Mouse (Mus musculus) kidney, embryonic 16.5 days (tissue): ENCODE results near the gene Syne1. TPM values are rescaled to one million over a fixed set of nuclear protein-coding genes. Genes with fewer than 3 reads are reported as not detected.

Experiments
- ATAC-seq: fragments of 200-750 bp; cut with Nextera tagmentation; 2 replicates; pipeline ENCODE4 v1.8.0; 2017; ENCODE audit warnings: moderate TSS enrichment; ENCODE audit not compliant: low FRiP score, low TSS enrichment
- H3K27ac ChIP-seq: fragments of 300-500 bp; sonication (generic); 2 replicates; pipeline ENCODE4 v1.5.1; 2014; ENCODE audit warnings: low read length
- H3K27me3 ChIP-seq: fragments of 300-500 bp; sonication (generic); 2 replicates; pipeline ENCODE4 v1.6.1; 2014; ENCODE audit warnings: low read length, control low read depth, mixed read lengths; ENCODE audit not compliant: insufficient read depth
- H3K36me3 ChIP-seq: fragments of 300-500 bp; sonication (generic); 2 replicates; pipeline ENCODE4 v1.6.1; 2014; ENCODE audit warnings: low read length, control low read depth, mixed read lengths; ENCODE audit not compliant: insufficient read depth
- H3K4me1 ChIP-seq: fragments of 300-500 bp; sonication (generic); 2 replicates; pipeline ENCODE4 v1.6.1; 2014; ENCODE audit warnings: low read length, control low read depth, mixed read lengths; ENCODE audit not compliant: insufficient read depth
- H3K4me2 ChIP-seq: fragments of 300-500 bp; sonication (generic); replicated peaks from 2 replicates; pipeline ENCODE4 v1.6.1; 2014; ENCODE audit warnings: low read depth, low read length
- H3K4me3 ChIP-seq: fragments of 300-500 bp; sonication (generic); 2 replicates; pipeline ENCODE4 v1.5.1; 2014; ENCODE audit warnings: mild to moderate bottlenecking, low read length
- H3K9ac ChIP-seq: fragments of 300-500 bp; sonication (generic); replicated peaks from 2 replicates; pipeline ENCODE4 v1.6.1; 2014; ENCODE audit warnings: low read length
- H3K9me3 ChIP-seq: fragments of 300-500 bp; sonication (generic); 2 replicates; pipeline ENCODE4 v1.6.1; 2016; ENCODE audit warnings: low read length, control low read depth
- WGBS: fragments of 180-500 bp; shearing (Covaris S2); extraction: QIAGEN DNeasy Blood & Tissue Kit; methylation state at CpG from one replicate; pipeline ENCODE4 v1.1.7; 2014; 5-methylcytosine and 5-hydroxymethylcytosine counted together
- polyA plus RNA-seq: library from polyadenylated mRNA; unstranded; fragments of >200 nt; fragmentation: Nextera tagmentation; extraction: Ambion mirVana; gene quantifications from 2 replicates; pipeline ENCODE4 v1.2.1, GENCODE M21; 2015

Syne1 gene
- polyA plus RNA-seq, 1 experiment from 2014 or later = 5.2 TPM

DNA sequence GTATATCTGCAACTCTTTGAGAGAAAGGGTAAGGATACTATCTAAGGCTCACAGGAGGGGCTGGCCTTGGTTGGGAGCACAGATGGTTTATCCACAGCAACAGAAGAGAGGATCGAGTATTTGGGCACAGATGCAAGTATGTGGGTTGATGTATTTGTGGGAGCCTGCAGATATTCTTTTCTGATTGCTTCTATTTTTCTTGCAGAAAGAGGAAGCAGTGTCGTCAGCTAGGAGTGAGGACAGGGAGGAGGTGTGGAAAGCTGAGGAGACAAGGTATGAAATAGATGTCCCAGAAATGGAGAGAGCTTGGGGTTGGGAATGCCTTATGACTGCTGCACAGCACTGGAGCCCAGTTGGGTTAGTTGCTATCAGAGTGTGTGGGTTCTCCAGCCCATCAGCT, 172.3 kb downstream of the Syne1 start:
- WGBS = 72% methylated on average over 2 of the region's 2 CpGs
- Histone ChIP-seq H3K36me3 (no peaks in the 10 kb centered on the region), H3K4me3 (no peak overlapping the region), H3K4me2 (no peak overlapping the region), H3K27ac (no peak overlapping the region), H3K9me3 (no peaks in the 10 kb centered on the region), H3K4me1 (no peaks in the 10 kb centered on the region), H3K9ac (no peak overlapping the region), H3K27me3 (no peaks in the 10 kb centered on the region)
- no peak for ATAC-seq

DNA sequence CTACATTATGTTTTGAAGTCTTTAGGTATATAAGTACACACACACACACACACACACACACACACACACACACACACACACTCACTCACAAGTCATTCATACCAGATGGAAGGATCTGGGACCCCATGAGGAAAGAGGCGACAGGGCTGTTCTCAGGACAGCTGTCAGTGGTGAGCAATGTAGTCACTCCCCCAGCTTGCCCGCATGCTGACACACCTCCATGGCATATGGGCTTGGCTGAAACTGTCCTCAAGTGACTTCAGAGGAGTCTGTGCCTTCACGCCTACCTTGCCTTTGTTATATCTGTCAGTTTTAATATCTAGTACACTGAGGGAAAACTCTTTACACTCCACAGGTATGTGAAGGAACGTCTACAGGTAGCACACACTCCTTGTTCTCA, 181.7 kb downstream of the Syne1 start:
- no peak overlapping the region for H3K4me2 ChIP-seq
- no peak overlapping the region for H3K27ac ChIP-seq
- WGBS = 73% methylated on average over 4 of the region's 4 CpGs
- no peaks in the 10 kb centered on the region for H3K4me1 ChIP-seq
- no peak for ATAC-seq
- no peak overlapping the region for H3K9ac ChIP-seq
- no peaks in the 10 kb centered on the region for H3K36me3 ChIP-seq
- no peak overlapping the region for H3K4me3 ChIP-seq
- no peaks in the 10 kb centered on the region for H3K9me3 ChIP-seq
- no peaks in the 10 kb centered on the region for H3K27me3 ChIP-seq

DNA sequence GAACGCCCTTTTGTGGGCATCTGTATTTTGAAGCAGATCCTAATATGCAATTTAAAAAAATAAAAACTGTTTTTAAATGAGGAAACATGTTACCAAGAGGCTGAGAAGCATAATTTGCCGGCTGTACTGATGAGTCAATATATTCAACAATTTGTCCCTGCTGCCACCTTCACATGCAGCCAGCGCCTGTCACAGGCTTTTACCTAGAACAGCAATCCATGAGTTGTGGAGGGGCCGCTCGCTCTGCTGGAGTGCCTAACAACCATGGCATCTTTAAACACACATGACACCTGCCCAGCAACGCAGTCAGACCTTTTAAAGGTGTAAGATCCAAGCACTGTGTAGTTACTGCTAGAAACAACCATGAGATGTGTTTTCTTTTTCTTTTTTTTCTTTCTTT, 183.0 kb downstream of the Syne1 start:
- no peak overlapping the region for H3K4me3 ChIP-seq
- H3K27me3 ChIP-seq = no peaks in the 10 kb centered on the region
- H3K36me3 ChIP-seq = no peaks in the 10 kb centered on the region
- no peaks in the 10 kb centered on the region for H3K9me3 ChIP-seq
- no peak overlapping the region for H3K4me2 ChIP-seq
- H3K9ac ChIP-seq = no peak overlapping the region
- H3K27ac ChIP-seq = no peak overlapping the region
- no peak for ATAC-seq
- WGBS = 79% methylated on average over 6 of the region's 6 CpGs
- H3K4me1 ChIP-seq = no peaks in the 10 kb centered on the region

DNA sequence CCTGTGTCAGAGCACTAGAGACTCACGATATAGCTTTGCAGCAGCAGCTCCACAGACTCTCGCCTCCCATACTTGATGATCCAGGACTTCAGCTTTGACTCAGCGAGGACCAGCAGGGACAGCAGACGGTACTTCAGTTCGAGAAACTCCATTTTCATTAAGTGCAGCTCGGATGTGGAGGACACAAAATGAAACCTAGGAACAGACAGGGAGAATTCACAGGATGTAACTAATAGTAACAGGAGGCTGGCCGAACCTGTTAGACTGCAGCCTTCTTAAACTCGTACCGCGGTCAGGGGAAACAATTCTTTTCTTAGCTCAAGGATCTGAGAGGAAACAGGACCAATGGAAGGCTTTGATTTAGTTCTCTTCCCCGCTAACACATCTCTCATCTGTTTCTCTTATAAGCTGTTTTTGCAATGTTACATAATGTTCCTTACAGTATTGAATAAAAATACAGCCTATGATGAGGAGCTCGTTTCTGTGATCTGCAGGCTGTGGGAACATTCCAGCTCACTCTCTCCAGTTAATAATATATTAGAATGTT, 183.7 kb downstream of the Syne1 start:
- Histone ChIP-seq H3K9ac (no peak overlapping the region), H3K4me1 (no peaks in the 10 kb centered on the region), H3K4me3 (no peak overlapping the region; the same call in 1 of the 2 replicates), H3K36me3 (no peaks in the 10 kb centered on the region), H3K27me3 (no peaks in the 10 kb centered on the region), H3K4me2 (0 out of 2 replicates have a peak overlapping the region, but pooled peaks have one; percentile 9), H3K27ac (no peak overlapping the region), H3K9me3 (no peaks in the 10 kb centered on the region)
- 70% methylated on average over 12 of the region's 12 CpGs for WGBS
- no peak for ATAC-seq

DNA sequence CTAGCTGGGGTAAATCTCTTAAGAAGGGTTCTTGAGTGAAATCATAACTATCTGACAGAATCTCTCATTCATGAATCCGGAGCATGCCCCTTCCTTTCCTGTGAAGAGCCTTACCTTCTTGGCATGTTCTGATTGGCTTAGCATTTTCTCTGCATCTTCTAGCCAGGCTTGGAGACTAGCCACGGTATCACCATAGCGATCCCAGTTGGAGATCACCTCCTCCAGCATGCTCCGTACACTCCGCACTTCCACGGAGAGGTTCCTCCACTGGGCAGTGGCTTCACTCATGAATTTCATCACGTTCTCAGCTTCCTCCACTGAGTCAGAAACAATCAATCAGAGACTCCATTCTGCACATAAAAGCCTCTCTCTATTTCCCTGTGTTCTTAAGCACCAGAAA, 190.7 kb downstream of the Syne1 start:
- Histone ChIP-seq H3K9me3 (no peaks in the 10 kb centered on the region), H3K4me3 (no peak overlapping the region), H3K9ac (no peak overlapping the region), H3K4me1 (no peaks in the 10 kb centered on the region), H3K36me3 (no peaks in the 10 kb centered on the region), H3K4me2 (no peak overlapping the region), H3K27me3 (no peaks in the 10 kb centered on the region), H3K27ac (no peak overlapping the region)
- 69% methylated on average over 7 of the region's 7 CpGs for WGBS
- ATAC-seq = no peak

DNA sequence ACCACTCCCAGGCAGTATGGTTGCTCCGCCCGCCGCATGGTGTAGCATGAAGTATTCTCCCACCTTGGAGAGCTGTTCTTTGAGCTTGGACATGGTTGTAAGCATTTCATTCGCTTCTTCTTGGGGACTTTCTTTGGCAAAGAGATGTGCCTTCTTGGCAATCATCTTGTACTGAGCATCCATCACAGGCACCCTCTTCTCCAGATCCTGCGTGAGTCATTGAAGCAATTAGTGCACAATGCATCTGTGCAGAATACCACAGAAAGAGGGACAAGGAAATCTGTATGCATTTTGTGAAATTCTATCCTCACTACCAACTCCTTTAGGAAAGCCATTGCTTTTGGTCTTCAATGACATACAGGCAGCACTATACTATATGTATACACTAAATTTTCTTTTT, 194.7 kb downstream of the Syne1 start:
- WGBS = 89% methylated on average over 5 of the region's 5 CpGs
- no peak for ATAC-seq
- no peaks in the 10 kb centered on the region for H3K36me3 ChIP-seq
- H3K27ac ChIP-seq = no peak overlapping the region
- no peak overlapping the region for H3K4me2 ChIP-seq
- H3K9ac ChIP-seq = no peak overlapping the region
- no peaks in the 10 kb centered on the region for H3K4me1 ChIP-seq
- H3K4me3 ChIP-seq = no peak overlapping the region
- H3K9me3 ChIP-seq = no peaks in the 10 kb centered on the region
- H3K27me3 ChIP-seq = no peaks in the 10 kb centered on the region

DNA sequence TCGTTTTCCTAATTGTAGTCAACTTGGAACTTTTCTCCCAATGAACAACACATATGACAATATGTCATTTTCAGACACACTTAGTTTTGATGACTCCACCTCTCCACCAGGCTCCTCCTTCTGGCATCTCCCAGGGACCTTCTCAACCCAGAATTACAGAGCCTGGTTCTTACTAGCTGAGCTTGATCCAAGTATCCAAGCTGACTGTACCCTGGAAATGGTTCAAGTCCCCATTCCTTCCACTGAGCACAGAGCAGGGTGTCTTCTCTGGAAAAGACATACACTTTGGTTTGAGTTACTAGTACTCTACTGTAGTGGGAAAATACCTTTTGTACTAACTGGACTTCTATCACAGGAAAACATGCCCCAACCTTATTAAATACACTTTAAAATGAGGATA, 197.9 kb downstream of the Syne1 start:
- H3K4me2 ChIP-seq = no peak overlapping the region

DNA sequence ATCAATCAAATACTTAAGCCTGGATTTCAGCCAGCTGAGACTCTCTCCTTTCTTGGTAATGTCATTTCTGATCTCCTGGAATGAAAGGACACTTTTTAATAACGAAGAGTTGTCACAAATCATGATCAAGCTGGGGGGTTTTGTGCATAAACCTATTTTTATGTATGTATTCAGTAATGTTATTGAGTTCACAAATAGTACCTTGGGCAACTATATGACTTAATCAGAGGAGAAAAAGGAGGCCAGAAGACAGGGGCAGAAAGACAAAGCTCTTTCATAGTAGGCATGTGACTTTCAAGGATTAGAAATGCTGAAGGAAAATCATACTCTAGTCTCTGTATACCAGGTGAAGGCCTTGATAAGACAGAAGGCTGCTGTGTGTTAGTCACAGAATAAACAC, 204.4 kb downstream of the Syne1 start:
- Histone ChIP-seq H3K9ac (no peak overlapping the region), H3K4me3 (no peak overlapping the region), H3K27me3 (no peaks in the 10 kb centered on the region), H3K4me2 (no peak overlapping the region), H3K27ac (no peak overlapping the region), H3K9me3 (no peaks in the 10 kb centered on the region), H3K4me1 (no peaks in the 10 kb centered on the region), H3K36me3 (no peaks in the 10 kb centered on the region)
- WGBS = 65% methylated on average over 1 of the region's 1 CpGs
- no peak for ATAC-seq

More for the DNA sequence above, 197.9 kb downstream of the Syne1 start:
- no peak for ATAC-seq
- 89% methylated on average over 1 of the region's 1 CpGs for WGBS
- no peaks in the 10 kb centered on the region for H3K36me3 ChIP-seq
- H3K4me1 ChIP-seq = no peaks in the 10 kb centered on the region
- no peaks in the 10 kb centered on the region for H3K9me3 ChIP-seq
- no peaks in the 10 kb centered on the region for H3K27me3 ChIP-seq
- no peak overlapping the region for H3K27ac ChIP-seq
- H3K4me3 ChIP-seq = no peak overlapping the region
- H3K9ac ChIP-seq = no peak overlapping the region

DNA sequence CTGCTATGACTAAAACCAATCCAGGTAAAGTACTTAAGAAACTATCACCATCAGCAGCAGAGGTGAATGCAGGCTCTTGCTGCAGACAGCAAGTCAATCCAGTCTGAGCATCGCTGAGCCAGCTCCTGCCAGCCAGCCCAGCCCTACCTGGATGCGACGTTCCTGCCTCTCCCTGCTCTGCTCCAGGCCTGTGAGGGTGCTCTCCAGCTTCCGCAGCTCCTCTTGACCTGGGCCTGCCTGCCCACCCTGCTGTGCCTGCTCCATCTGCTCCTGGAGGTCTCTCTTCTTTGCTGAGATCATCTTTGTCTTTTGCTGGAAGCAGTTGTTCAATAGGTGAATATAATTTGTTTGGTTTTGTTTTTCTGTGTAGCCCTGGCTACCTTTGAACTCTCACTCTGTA, 208.1 kb downstream of the Syne1 start:
- WGBS = 57% methylated on average over 4 of the region's 4 CpGs
- Histone ChIP-seq H3K27me3 (no peaks in the 10 kb centered on the region), H3K36me3 (no peaks in the 10 kb centered on the region), H3K9me3 (no peaks in the 10 kb centered on the region), H3K4me2 (no peak overlapping the region), H3K4me1 (no peaks in the 10 kb centered on the region), H3K9ac (no peak overlapping the region), H3K4me3 (no peak overlapping the region), H3K27ac (no peak overlapping the region)
- ATAC-seq = no peak

DNA sequence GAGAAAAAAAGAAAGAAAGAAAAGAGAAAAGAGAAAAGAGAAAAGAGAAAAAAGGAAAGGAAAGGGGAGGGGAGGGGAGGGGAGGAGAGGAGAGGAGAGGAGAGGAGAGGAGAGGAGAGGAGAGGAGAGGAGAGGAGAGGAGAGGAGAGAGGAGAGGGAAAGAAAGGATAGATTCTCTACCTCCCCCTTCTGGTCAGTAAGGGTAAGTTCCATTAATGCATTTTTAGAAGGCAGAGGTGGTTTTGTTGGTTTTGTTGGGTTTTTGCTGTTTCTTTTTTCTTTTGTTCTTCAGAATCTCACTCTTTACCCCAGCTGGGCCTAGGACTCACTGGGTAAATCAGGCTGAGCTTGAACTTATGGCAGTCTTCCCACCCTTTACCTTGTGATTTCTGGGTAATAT, 214.9 kb downstream of the Syne1 start:
- Histone ChIP-seq H3K27ac (no peak overlapping the region), H3K4me3 (no peak overlapping the region), H3K4me1 (no peaks in the 10 kb centered on the region), H3K36me3 (no peaks in the 10 kb centered on the region), H3K9ac (no peak overlapping the region), H3K4me2 (no peak overlapping the region), H3K27me3 (no peaks in the 10 kb centered on the region), H3K9me3 (no peaks in the 10 kb centered on the region)
- no peak for ATAC-seq
